Mouse (Mus musculus): ENCODE measurements around the gene Pdzrn4.

DNA sequence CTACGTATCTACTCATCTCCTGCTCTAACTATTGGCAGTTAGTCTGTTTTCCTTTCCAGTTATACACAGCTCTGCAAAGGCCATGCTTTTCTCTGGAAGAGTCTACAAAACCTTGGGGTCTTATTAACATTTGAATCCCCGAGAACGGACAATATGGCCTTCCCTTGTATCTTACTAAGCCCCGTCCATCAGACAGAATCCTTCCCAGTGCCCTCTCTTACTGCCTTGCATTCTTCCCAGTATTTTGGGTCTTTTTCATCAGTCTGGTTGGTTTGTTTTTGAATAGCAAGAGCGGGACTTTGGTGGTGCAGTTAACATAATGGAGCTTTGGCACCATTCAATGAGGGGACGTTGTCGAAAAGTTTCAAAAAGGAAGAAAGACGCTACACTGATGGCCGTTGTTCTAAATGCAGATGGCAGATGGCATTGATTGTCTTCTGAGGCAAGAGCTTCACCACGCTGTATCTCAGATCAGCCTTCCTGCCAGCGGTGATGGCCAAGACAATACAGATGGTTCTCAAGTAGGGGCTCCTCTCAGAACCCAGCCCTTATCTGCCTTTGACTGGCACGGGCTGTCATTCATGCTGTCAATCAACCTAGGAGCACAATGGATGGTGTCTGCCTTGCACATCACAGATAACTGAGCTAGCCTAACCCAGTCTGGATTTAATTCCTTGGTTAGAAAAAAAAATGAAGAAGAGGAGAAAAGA, 98.9 kb downstream of the Pdzrn4 start:
- TF ChIP-seq EP300 (IDR thresholded peaks at IDR 0.05; ENCODE audit: low read depth), result no peak
- TF ChIP-seq CTCF (IDR thresholded peaks at IDR 0.05; ENCODE audit: low read depth), result no peak
